Mouse (Mus musculus): ENCODE measurements around the gene Usp1.

- TF ChIP-seq EP300 (optimal IDR thresholded peaks at IDR 0.05) (no peak), CTCF (IDR thresholded peaks at IDR 0.05; ENCODE audit: low read depth) (no peak)
Observed at GRCm38 (mm10) chr4:98955986-98956385, 32.4 kb downstream of the Usp1 start.
